Mouse (Mus musculus) cerebellum, adult 9-10 months (tissue): ENCODE measurements around the gene Rreb1.
A peak's percentile ranks its signal among the peaks of the same experiment; 100 is the strongest.

Experiments
- DNase-seq: peaks from one replicate; pipeline ENCODE4 v3.0.0; 2022

Gene Rreb1

GRCm38 (mm10) chr13:37992638-37993371, 214.6 kb downstream of the Rreb1 start:
- DNase-seq, result peak; percentile 22

- DNase-seq, result peak; percentile 41
These were observed 215.1 kb downstream of the Rreb1 start for GRCm38 (mm10) chr13:37993376-37993703.

- peak; percentile 96 for DNase-seq
These were observed 215.7 kb downstream of the Rreb1 start, which contains the start of gene Ssr1 for GRCm38 (mm10) chr13:37993704-37994404. Gene Ssr1 (minus strand): TSS chr13:37994217.

- DNase-seq, result no peak
These were observed 216.2 kb downstream of the Rreb1 start for GRCm38 (mm10) chr13:37994405-37994749.

- no peak for DNase-seq
These were observed 221.5 kb downstream of the Rreb1 start for GRCm38 (mm10) chr13:37999713-38000112.
